Mouse (Mus musculus) heart, embryonic 14.5 days (tissue): ENCODE results near the gene Osbpl3. TPM values are rescaled to one million over a fixed set of nuclear protein-coding genes. Genes with fewer than 3 reads are reported as not detected.

Source experiments
- ATAC-seq: fragments of 200-750 bp; cut with Nextera tagmentation; 2 replicates; pipeline ENCODE4 v1.8.0; 2017; ENCODE audit warnings: low read depth, moderate TSS enrichment; ENCODE audit not compliant: insufficient number of reproducible peaks, insufficient read depth, low FRiP score
- H3K27ac ChIP-seq, 2 experiments: fragments of 200-500 bp in 1 of 2; fragments of 300-500 bp in 1 of 2; sonication (generic) in 1 of 2; replicated peaks in 1 of 2; 2 replicates each; pipeline ENCODE4 v1.5.1; 2012 to 2014; ENCODE audit warnings: low read depth in 2 of 2, low read length in 2 of 2, control low read depth in 1 of 2, mild to moderate bottlenecking in 1 of 2, mixed read lengths in 1 of 2; ENCODE audit not compliant: control insufficient read depth in 1 of 2, insufficient read depth in 1 of 2
- H3K27me3 ChIP-seq: fragments of 300-500 bp; sonication (generic); 2 replicates; pipeline ENCODE4 v1.6.1; 2014; ENCODE audit warnings: mild to moderate bottlenecking, low read length, control low read depth; ENCODE audit not compliant: control insufficient read depth, insufficient read depth
- H3K36me3 ChIP-seq: fragments of 300-500 bp; sonication (generic); 2 replicates; pipeline ENCODE4 v1.6.1; 2014; ENCODE audit warnings: mild to moderate bottlenecking, control low read depth, low read length, mixed read lengths; ENCODE audit not compliant: control insufficient read depth, insufficient read depth
- H3K4me1 ChIP-seq, 2 experiments: fragments of 200-500 bp in 1 of 2; fragments of 300-500 bp in 1 of 2; sonication (generic) in 1 of 2; 2 replicates each; pipeline ENCODE4 v1.6.1; 2012 to 2014; ENCODE audit warnings: low read length in 2 of 2, control low read depth in 1 of 2, mixed read lengths in 1 of 2; ENCODE audit not compliant: control insufficient read depth in 2 of 2, insufficient read depth in 2 of 2
- H3K4me2 ChIP-seq: fragments of 300-500 bp; sonication (generic); 2 replicates; pipeline ENCODE4 v1.6.1; 2014; ENCODE audit warnings: mild to moderate bottlenecking, low read length
- H3K4me3 ChIP-seq, 2 experiments: fragments of 200-500 bp in 1 of 2; fragments of 300-500 bp in 1 of 2; sonication (generic) in 1 of 2; 2 replicates each; pipeline ENCODE4 v1.5.1; 2012 to 2014; ENCODE audit warnings: low read length in 2 of 2, mild to moderate bottlenecking in 2 of 2, control low read depth in 1 of 2, low read depth in 1 of 2, moderate library complexity in 1 of 2; ENCODE audit not compliant: control insufficient read depth in 1 of 2, insufficient read depth in 1 of 2
- H3K9ac ChIP-seq: fragments of 300-500 bp; sonication (generic); 2 replicates; pipeline ENCODE4 v1.6.1; 2014; ENCODE audit warnings: mild to moderate bottlenecking, low read length
- H3K9me3 ChIP-seq: fragments of 300-500 bp; sonication (generic); 2 replicates; pipeline ENCODE4 v1.6.1; 2016; ENCODE audit warnings: low read length, control low read depth; ENCODE audit not compliant: control insufficient read depth
- WGBS: fragments of 180-500 bp; shearing (Covaris S2); extraction: QIAGEN DNeasy Blood & Tissue Kit; methylation state at CpG from one replicate; pipeline ENCODE4 v1.1.7; 2014; 5-methylcytosine and 5-hydroxymethylcytosine counted together
- polyA plus RNA-seq: library from polyadenylated mRNA; unstranded; fragments of >200 nt; fragmentation: Nextera tagmentation; extraction: Ambion mirVana; gene quantifications from 2 replicates; pipeline ENCODE4 v1.2.1, GENCODE M21; 2014

Osbpl3 gene
- polyA plus RNA-seq, 1 experiment from 2014 or later = 16.7 TPM

DNA sequence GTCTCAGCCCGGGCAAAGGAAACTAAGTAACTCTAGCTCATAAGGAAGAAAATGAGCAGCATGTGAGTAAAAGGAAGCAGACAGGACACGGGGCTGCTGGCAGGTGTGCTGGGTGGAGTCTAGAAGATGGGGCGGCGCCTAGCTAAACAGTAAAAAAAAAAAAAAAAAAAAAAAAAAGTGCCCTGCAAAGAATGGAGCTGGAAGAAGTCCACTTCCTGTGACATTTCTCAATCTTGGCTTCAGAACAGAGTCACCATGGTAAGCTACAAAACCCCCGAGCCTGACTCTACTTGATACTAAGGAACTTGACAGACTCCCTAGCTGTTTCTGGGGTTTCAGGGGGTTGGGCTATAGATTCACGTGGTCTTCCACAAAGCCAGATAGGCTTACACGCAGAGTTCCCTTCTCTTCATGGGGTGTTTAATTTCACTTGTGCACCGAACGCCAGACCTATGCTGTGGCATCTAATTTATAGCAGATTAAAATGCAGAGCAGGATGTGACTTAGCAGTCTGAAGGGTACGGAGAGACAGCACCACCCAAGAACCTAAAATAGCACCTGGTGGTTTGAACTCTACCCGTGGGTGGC lies 74.4 kb downstream of the Osbpl3 start:
- Histone ChIP-seq H3K4me3 (0 out of 4 replicates have a peak overlapping the region, but pooled peaks of 1 of the 2 experiments have one; percentile 1), H3K36me3 (no peaks in the 10 kb centered on the region), H3K27me3 (no peaks in the 10 kb centered on the region), H3K9ac (0 out of 2 replicates have a peak overlapping the region, but pooled peaks have one; percentile 2), H3K27ac (0 out of 4 replicates have a peak overlapping the region, but pooled peaks of 1 of the 2 experiments have one; percentile 3), H3K4me1 (peaks cover 15 to 32% of the 10 kb centered on the region in 2 experiments), H3K9me3 (no peaks in the 10 kb centered on the region), H3K4me2 (peak overlapping the region; percentile 43)
- WGBS = 30% methylated on average over 11 of the region's 11 CpGs
- no peak for ATAC-seq

DNA sequence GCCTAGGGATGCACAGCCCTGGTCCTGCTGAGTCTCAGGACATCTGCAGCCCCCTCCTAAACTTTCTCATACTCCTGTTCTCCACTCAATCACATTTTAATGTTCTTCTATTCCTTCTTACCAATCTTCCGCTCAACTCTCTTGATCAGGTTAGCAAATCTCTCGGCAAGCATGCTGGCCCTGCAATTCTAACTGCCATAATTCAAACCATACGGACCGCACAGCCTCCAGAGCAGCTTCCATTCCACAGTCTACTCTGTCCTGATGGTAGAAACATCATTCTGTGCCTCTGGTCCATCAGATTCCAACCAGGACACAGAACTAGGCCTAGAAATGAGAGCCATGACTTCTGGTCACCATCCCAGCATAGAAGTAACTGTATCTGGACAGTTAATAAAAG lies 76.3 kb downstream of the Osbpl3 start:
- Histone ChIP-seq H3K36me3 (no peaks in the 10 kb centered on the region), H3K4me3 (no peak overlapping the region), H3K27ac (peak overlapping the region in 1 of 2 experiments; percentile 58; a peak in 1 of 4 replicates), H3K4me2 (no peak overlapping the region), H3K27me3 (no peaks in the 10 kb centered on the region), H3K9me3 (no peaks in the 10 kb centered on the region), H3K4me1 (peaks cover 15 to 32% of the 10 kb centered on the region in 2 experiments), H3K9ac (no peak overlapping the region)
- whole genome bisulfite sequencing = 93% methylated on average over 4 of the region's 4 CpGs
- ATAC-seq = no peak

DNA sequence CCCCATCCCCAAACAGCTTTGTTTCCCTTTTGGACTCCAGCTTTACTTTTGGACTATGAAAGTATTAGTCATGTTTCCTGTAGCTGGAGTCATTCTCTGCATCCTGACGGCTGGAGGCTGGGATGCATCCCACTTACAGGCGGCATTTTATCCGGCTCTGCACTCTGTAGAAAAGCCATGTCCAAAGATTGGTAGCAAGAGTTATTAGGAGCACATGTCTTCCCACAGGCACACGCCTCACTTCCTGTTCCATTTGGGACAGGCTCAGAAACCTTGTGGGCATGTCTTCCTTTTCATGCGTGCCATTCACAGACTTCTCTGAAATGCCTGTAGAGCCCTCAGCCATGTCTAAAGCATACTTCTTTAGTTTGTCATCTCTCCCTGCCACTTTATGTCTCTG lies 76.9 kb downstream of the Osbpl3 start:
- H3K4me1 ChIP-seq = peaks cover 15 to 32% of the 10 kb centered on the region in 2 experiments
- H3K27ac ChIP-seq = peak overlapping the region in 1 of 2 experiments; percentile 58; a peak in 1 of 4 replicates
- H3K27me3 ChIP-seq = no peaks in the 10 kb centered on the region
- no peak overlapping the region for H3K4me2 ChIP-seq
- WGBS = 61% methylated on average over 5 of the region's 5 CpGs
- no peaks in the 10 kb centered on the region for H3K9me3 ChIP-seq
- H3K36me3 ChIP-seq = no peaks in the 10 kb centered on the region
- no peak overlapping the region for H3K4me3 ChIP-seq
- ATAC-seq = no peak
- H3K9ac ChIP-seq = no peak overlapping the region

DNA sequence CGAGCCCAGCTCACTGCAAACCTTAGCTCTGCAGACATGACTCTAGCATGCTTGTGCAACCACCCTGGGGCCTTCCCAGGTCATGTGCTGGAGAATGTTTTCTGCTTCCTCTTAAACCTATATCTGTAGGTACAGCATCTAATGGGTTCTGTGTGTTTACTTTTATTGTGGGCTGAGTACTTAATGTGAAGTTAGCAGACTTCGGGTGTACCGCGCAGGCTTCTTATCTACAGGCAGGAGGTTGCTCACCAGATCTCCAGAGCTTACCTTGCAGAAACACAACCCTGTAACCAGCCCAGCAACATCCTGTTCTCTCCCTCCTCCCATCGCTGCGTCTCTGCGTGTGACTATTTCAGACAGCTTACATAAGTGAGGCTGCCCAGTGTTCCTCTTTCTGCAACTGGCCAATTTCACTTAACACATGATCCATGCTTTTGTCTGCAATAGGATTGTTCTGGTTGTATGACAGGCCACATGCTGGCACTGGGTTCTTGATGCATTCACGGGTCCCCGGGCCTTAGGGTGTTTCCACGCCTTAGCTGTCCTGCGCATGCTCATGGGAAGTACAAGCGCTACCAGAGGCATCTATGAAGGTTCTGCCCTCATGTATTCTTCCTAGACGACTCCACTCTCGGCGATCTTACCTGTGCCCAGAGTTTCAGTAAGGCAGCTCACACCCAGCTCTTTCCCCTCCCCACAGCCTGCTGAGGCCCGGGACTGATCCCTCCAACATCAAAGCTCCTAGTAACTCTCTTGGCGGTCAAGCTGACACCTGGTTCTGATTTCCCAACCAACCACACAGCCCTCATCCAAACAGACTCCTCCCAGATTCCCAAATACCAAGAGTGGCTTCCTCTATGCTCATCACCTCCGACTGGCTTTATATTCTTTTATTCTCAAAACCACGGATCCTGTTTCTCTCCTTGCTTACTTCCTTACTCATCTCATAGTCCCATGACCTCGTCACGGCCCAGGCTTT lies 78.0 kb downstream of the Osbpl3 start:
- Histone ChIP-seq H3K9ac (0 out of 2 replicates have a peak overlapping the region, but pooled peaks have one; percentile 2), H3K36me3 (no peaks in the 10 kb centered on the region), H3K4me2 (no peak overlapping the region), H3K4me1 (peaks cover 15 to 31% of the 10 kb centered on the region in 2 experiments), H3K27ac (peak overlapping the region; percentile 27 to 29; a peak in 3 of 4 replicates), H3K27me3 (no peaks in the 10 kb centered on the region), H3K9me3 (no peaks in the 10 kb centered on the region), H3K4me3 (no peak overlapping the region)
- no peak for ATAC-seq
- WGBS = 60% methylated on average over 21 of the region's 21 CpGs

DNA sequence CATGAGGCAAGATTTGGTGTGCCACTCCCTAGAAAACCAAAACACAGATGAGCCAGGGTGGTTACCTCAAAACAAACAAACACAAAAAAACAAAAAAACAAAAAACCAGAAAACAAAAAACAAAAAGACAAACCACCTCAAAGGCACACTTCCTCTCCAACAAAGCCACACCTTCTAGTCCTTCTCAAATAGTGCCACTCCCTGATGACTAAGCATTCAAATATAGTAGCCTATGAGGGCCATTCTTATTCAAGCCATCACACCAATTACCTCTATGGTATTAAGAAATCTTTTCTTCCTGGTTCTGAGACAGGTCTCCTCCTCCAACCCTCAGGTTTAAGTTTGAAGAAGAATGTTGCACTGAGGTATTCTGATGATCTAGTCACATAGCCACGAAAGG lies 79.3 kb downstream of the Osbpl3 start:
- H3K9ac ChIP-seq = no peak overlapping the region
- peaks cover 15 to 18% of the 10 kb centered on the region in 2 experiments for H3K4me1 ChIP-seq
- no peaks in the 10 kb centered on the region for H3K9me3 ChIP-seq
- 88% methylated on average over 1 of the region's 1 CpGs for WGBS
- no peak overlapping the region for H3K4me2 ChIP-seq
- H3K27me3 ChIP-seq = no peaks in the 10 kb centered on the region
- ATAC-seq = no peak
- no peaks in the 10 kb centered on the region for H3K36me3 ChIP-seq
- no peak overlapping the region for H3K27ac ChIP-seq
- no peak overlapping the region for H3K4me3 ChIP-seq

DNA sequence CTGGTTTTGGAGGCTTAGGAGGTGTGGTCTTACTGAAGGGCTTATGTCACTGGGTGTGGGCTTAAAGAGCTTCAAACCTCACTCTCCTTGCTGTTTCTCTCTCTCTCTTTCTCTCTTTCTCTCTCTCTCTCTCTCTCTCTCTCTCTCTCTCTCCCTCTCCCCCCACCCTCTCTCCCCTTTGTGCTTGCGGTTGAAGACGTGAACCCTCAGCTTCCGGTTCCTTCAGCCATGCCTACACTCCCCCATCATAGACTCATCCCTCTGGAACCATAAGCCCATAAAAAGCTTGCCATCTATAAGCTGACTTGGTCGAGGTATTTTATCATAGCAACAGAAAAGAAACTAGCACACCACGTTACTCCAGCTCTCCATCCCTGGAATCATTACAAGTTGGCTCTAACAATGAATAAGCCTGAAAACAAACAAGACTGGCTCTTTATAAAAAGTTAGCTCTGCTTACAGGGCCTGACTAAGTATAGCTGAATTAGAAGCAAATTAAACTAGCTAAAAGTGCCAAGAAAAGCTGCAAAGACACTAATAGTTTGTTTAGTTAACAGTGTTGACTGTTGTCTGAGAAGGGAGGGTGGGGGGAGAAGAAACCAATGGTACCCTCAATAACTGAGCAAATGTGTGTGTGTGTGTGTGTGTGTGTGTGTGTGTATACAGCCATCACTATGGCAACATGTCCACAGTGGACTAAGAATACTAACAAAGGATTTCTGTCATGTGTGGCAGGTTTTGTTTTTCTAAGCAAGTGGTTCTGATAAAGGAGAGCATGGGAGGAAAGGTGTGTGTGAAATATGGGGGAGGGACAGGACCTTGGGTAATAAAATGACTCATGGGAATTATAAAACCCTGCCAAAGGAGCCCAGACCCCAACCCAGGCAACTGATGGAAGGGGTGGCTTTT lies 83.2 kb downstream of the Osbpl3 start:
- Histone ChIP-seq H3K9me3 (no peaks in the 10 kb centered on the region), H3K4me3 (no peak overlapping the region), H3K27me3 (no peaks in the 10 kb centered on the region), H3K4me1 (peaks cover 0 to under 1% of the 10 kb centered on the region in 2 experiments; a peak in 3 of 4 replicates), H3K36me3 (peaks cover 23% of the 10 kb centered on the region), H3K4me2 (no peak overlapping the region), H3K9ac (no peak overlapping the region), H3K27ac (no peak overlapping the region)
- no peak for ATAC-seq
- WGBS = 65% methylated on average over 5 of the region's 5 CpGs
